Mouse (Mus musculus): ENCODE measurements around the gene Hist2h3c1.

GRCm38 (mm10) chr3:96277800-96278624 lies 31.5 kb downstream of the Hist2h3c1 start:
- TF ChIP-seq POLR2A (IDR thresholded peaks at IDR 0.05; ENCODE audit: insufficient read length, low read depth), result peak; percentile 22
- TF ChIP-seq SRF (IDR thresholded peaks at IDR 0.05; ENCODE audit: control insufficient read depth, insufficient read length, low read depth), result no peak
- peak; percentile 7 for TF ChIP-seq REST (IDR thresholded peaks at IDR 0.05; ENCODE audit: insufficient read depth, insufficient read length)
- no peak for TF ChIP-seq TCF12 (IDR thresholded peaks at IDR 0.05; ENCODE audit: insufficient read depth, poor library complexity, severe bottlenecking)
- TF ChIP-seq POLR2AphosphoS2 (IDR thresholded peaks at IDR 0.05; ENCODE audit: insufficient read length, low read depth), result peak; percentile 68
- no peak for TF ChIP-seq CEBPB (IDR thresholded peaks at IDR 0.05; ENCODE audit: insufficient read depth, poor library complexity, severe bottlenecking)
- no peak for TF ChIP-seq USF1 (IDR thresholded peaks at IDR 0.05; ENCODE audit: low read depth)
- TF ChIP-seq MAX (IDR thresholded peaks at IDR 0.05; ENCODE audit: low read depth), result no peak
- peak in 2 of 3 experiments; percentile 49 to 80 for TF ChIP-seq MYOG (IDR thresholded peaks at IDR 0.05; ENCODE audit: control insufficient read depth in 1 of 3, insufficient read depth in 1 of 3, insufficient read length in 2 of 3, low read depth in 2 of 3)
- TF ChIP-seq MYOD1 (IDR thresholded peaks at IDR 0.05; ENCODE audit: control insufficient read depth in 1 of 3, insufficient read length in 2 of 3, low read depth in 2 of 3), result peak in 2 of 3 experiments; percentile 20 to 60
- no peak for TF ChIP-seq TCF3 (IDR thresholded peaks at IDR 0.05; ENCODE audit: insufficient read length, low read depth)
- TF ChIP-seq E2F4 (IDR thresholded peaks at IDR 0.05; ENCODE audit: insufficient read depth), result no peak

Measured in myocyte (in vitro differentiated cells).